Mouse (Mus musculus): ENCODE data around the gene C1ql3. TPM values are rescaled to one million over a fixed set of nuclear protein-coding genes. Genes with fewer than 3 reads are reported as not detected.

C1ql3 gene
- polyA plus RNA-seq, 1 experiment from 2014 or later, result 0.10 TPM

Other genes with a start within 250 kb of the C1ql3 start
- 27.7 and 28.9 TPM in 2 replicates for gene Pter, start 87.8 kb downstream of the C1ql3 start, polyA plus RNA-seq (2016; fragmentation: Nextera tagmentation; extraction: Ambion mirVana)

All from liver, embryonic 12.5 days (tissue).